Mouse (Mus musculus) lung, postnatal 0 days (tissue): Measurements from ENCODE around the gene Fbxl17.

Source experiments
- CTCF ChIP-seq: IDR thresholded peaks from 2 replicates; pipeline ENCODE4 v1.5.1; 2016; ENCODE audit warnings: antibody characterized with exemption, mild to moderate bottlenecking
- EP300 ChIP-seq: IDR thresholded peaks from 2 replicates; pipeline ENCODE4 v1.6.1; 2016; ENCODE audit warnings: antibody characterized with exemption, mild to moderate bottlenecking, control low read depth

GRCm38 (mm10) chr17:63431650-63432049 lies 68.2 kb downstream of the Fbxl17 start:
- TF ChIP-seq CTCF (no peak), EP300 (no peak)
